Mouse (Mus musculus) lung, postnatal 25 days (tissue): Measurements from ENCODE around the gene Carmil3.

Experiments used
- DNase-seq: peaks from one replicate; pipeline ENCODE4 v3.0.0; 2022; ENCODE audit warnings: low spot score

Carmil3 gene

DNA sequence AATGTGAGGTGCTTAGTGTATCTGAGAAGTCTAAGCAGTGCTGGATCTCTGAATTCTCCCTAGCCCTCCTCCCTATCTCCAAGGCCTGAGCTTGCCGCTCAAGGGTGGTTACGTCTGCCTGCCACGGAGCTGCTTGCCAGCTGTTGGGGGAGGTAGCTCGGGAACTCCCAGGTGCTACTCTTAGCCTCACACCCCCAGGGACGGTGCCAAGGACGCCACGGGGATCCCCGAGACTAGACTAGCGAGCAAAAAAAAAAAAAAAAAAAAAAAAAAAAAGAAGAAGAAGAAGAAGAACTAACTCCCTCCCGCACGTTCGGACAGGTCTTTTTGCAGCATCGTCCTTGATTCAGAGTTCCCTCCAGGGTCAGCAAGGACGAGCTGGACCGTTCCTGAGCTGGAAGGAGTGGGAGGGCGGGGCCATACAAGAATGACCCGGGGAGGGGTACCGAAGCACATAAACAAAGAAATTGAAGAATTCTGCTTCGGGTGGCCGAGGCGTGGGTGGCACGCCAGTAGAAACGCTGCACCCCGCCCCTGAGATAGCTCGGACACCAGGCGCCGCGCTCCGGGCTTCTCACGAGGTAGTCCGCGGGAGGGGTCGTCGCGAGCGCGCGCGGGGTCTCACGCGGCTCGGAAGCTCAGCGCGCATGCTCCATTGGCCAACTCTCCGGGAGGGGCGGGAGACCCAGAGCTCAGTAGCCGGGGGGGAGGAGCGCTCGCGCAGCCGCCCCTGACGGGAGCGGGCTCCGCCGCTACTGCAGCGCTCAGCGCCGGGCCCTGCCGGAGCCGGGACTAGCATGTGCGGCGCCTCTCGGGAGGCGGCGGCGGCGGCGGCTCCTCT, at the start of gene Carmil3:
TSS of gene Carmil3 (plus strand) at position 291 of the 841 bp plus-strand sequence.
- DNase-seq = peak; percentile 43

DNA sequence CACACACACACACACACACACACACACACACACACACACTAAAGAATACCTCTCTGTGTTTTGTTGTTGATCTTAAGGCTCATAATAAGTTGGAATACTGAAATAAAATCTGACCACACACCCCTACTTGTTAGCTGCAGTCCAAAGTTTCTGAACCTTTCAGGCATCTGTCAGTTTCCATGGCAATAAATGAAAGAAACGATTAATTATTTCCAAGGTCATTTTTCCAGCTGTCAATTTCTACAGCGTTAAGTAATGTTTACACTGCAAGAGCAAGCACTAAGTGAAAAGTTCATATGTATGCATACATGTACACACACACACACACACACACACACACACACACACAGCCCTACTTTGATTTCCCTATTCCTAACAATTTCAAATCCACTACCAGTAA, 32.8 kb upstream of the Carmil3 start:
- no peak for DNase-seq

GRCm38 (mm10) chr14:55458273-55458672, 32.2 kb upstream of the Carmil3 start:
- DNase-seq = peak; percentile 72

DNA sequence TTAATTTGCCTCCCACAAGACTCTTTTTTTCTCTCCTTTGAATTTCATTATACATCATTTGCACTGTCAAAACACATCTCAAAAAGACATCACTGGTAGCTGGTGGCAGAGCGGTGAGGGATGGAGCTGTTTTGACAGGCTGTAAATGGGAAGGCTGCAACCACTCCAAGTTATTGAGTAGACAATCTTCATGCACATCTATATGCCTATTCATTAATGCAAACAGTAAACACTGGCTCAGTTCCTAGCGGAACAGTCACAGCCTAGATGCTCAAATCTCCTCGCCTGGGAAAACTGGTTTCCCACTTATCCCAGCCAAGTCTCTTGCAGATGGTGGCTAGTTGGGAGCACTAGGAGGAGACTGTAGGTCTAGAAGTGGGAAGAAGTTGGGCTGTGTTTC, 31.7 kb upstream of the Carmil3 start:
- no peak for DNase-seq

GRCm38 (mm10) chr14:55459796-55460195, 30.7 kb upstream of the Carmil3 start:
- peak; percentile 14 for DNase-seq

DNA sequence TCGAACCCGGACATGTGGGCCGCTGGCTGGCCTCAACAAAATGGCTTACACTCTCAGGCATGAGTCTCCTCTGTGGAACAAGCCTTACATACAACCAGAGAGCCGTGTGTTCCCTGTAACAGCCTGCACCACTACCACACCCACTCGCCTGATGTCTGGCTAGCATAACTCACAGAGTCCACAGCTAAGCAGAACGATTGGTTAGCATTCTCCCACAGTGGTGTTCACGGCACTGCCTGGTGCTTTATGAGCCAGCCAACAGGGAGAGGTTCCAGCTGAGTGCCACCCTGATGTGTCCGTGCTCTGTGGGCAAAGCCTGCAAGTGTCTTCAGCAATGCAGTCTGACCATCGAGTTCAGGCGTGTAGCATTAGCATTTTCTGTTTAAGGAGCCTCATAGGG, 30.2 kb upstream of the Carmil3 start:
- DNase-seq = no peak

DNA sequence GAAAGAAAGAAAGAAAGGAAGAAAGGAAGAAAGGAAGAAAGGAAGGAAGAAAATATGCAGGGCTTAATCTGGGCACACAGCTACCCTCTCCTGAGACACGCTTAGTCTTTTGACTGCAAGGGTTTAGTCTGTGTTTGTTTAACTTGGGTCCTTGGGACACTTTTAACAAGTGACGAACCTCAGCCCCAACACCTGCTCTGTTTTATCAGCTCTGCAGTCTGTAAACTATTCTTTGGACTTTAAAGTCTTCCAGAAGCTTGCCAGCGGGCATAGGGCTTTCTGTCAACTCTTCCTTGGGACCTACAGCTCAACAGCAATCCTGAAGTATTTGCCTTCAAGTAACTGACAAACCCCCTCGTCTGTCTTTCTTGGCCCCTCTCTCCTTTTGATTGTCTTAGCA, 28.7 kb upstream of the Carmil3 start:
- DNase-seq = no peak

- no peak for DNase-seq
Observed at GRCm38 (mm10) chr14:55466481-55466880, 24.0 kb upstream of the Carmil3 start.

DNA sequence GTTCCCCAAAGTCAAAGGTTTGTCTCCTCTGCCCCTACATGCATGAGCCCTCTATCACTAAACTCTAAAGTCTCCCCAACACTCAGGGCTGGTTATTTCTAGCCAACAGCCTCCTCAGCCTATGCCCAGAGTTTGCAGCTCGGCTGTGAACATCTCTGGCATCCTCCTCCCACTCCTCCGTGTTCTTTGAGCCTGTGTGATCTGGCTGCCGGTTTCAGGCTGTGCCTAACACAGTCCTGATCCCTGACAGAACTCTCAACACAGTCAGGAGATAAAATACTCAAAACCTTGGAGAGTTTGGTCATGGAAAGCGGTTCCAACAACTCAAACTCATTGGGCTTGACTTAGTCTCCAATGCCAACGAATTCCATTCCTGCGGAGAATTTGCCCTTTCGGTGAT, 23.3 kb upstream of the Carmil3 start:
- DNase-seq = no peak

DNA sequence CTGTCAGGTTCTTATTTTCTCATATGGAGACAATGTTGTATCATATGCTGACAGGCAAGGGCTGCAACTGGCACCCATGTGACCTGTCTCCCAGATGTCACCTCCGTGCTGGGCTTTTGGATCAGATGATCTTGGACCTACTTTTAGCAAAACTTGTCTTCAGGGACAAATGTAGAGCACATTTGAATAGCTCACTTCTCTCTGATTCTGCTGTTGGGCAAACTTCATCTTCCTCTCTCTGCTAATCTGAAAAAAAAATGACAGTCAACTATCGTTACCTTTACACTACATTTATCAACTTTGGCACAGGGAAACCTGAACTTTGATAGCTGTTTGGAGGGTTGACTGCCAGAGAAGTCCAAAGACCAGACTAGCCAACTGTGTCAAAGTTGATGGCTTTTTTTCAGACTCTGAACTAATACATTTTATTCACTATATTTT, 22.1 kb upstream of the Carmil3 start:
- no peak for DNase-seq

- DNase-seq = no peak
Observed at GRCm38 (mm10) chr14:55469041-55469440, 21.4 kb upstream of the Carmil3 start.

DNA sequence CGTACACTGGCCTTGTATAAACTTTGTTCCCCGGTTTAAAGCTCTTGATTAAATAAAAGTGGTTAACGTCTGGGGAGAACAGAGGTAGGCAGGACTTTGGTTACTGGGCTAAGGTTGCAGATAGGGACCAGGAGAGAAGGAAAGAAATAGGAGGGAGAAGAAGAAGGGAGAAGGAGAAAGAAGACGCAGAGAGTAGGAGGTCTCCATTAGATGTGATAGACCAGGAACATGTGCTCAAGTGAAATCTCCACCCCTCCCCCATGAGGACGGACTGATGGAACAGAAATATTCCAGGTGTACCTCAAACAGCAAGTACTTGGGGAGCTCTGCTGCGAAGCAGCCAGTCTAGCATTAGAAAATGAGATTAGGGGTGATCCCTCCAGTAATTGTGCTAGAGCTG, 20.6 kb upstream of the Carmil3 start:
- DNase-seq = no peak

DNA sequence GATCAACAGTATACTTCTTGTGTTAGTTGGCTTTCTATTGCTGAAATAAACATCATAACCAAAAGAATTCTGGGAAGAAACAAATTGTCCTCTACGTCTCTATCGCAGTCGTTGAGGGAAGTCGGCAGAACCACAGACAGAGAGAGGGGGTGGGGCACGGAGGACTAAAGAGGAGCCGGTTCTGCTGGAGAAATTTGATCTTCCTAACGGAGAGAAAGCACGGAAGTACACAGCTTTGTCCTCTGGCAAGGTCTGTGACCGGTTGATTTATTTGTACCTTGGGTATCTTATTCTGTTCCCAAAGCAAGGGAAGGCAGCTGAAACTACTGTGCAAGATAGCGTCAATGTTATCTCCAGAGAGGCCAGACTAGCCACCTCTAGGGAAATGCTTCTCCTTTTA, 19.6 kb upstream of the Carmil3 start:
- DNase-seq = no peak

DNA sequence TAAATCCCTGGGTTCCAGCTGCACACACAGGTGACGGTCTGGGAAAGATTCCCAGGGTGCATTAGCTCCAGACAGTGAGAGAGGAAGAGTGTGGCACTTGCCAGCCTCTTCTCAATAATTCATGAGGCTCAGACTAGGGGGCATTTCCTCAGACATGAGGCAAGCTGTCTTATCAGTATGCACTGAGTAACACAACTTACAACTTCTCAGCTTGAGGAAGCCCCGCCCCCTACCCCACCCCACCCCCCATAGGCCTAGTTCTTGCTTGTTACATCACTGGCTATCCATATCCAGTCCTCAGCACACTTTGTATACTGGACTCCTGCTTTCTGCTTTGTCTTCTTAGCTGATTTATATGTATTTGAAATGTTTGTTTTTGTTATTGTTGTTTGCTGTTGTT, 14.8 kb upstream of the Carmil3 start:
- DNase-seq = no peak

GRCm38 (mm10) chr14:55477421-55477820, 13.0 kb upstream of the Carmil3 start:
- DNase-seq = no peak

DNA sequence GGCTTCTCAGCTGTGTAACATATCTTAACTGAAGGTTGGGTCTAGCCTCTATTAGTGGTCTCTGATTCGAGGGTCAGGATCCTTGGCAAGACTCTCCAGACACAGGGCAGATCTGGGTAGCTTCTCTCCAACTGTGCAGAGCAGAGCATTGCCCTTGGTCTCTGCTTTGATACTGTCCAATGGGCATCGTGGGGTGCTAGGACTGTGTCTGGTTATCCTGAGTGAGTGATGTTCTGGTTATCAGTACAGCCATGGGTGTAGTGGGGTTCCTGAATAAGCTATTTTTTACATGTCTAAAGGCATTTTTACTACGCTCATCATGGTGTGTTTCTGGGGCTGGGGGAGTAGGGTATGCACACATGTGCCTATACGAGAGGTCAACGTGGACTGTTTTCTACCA, 12.6 kb upstream of the Carmil3 start:
- no peak for DNase-seq

GRCm38 (mm10) chr14:55478651-55479599, 11.5 kb upstream of the Carmil3 start, which contains the start of gene Dhrs4:
Dhrs4 (plus strand) TSS chr14:55478758.
- peak; percentile 86 for DNase-seq

- DNase-seq = no peak
Observed at GRCm38 (mm10) chr14:55479629-55480028, 10.8 kb upstream of the Carmil3 start.

GRCm38 (mm10) chr14:55484430-55485085, 5.9 kb upstream of the Carmil3 start:
- DNase-seq = no peak

DNA sequence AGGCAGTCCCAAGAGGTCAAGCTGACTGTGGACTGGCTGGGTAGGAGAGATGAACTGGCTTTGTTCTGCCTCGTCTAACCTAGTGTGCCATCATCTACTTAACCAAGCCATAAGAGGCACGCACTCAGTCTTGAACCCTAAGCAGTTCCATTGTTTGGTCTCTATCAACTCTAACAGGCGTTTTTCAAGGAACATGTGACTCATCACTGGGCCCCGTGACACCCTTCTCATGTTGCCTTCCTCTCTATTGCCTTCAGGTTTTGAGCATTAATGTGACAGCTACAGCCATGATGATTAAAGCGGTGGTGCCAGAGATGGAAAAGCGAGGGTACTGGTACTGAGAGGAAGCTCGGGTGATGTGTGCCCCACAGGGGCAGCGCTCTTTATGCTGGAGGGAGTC, 3.6 kb upstream of the Carmil3 start:
- DNase-seq = no peak

GRCm38 (mm10) chr14:55491291-55491833, 911 bp downstream of the Carmil3 start:
- peak; percentile 38 for DNase-seq

- no peak for DNase-seq
Observed at GRCm38 (mm10) chr14:55492103-55492502, 1.7 kb downstream of the Carmil3 start.
